Mouse (Mus musculus) frontal cortex, postnatal 25 days (tissue): ENCODE data around the gene Tmem138.
A peak's percentile ranks its signal among the peaks of the same experiment; 100 is the strongest.
"Not testable (repeated sequence)": the region's sequence is repeated elsewhere in the genome, so short reads cannot be mapped to it uniquely, and the experiment has no call there.

Experiments
- DNase-seq, 2 experiments: peaks; one replicate each; pipeline ENCODE4 v3.0.0; 2022; ENCODE audit warnings: low spot score in 2 of 2

Tmem138 gene

DNA sequence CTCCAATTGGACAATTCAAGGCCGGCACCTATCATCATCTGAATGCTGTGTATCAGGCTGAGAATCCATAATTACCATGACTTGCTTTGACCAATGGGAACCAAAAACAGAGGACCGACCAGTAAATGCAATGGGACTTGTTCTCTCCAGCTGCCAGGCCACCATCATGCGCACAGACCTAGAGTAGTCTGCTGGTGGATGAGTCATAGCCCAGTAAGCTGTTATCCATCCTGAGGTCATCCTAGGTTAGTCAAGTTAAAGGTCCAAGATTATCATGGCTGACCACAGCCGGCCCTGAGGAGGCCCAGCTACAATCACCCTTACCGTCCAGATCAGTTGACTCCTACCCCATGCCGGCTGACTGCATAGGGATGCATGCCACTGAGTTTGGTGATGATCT is 7.5 kb downstream of the Tmem138 start:
- DNase-seq: no peak

DNA sequence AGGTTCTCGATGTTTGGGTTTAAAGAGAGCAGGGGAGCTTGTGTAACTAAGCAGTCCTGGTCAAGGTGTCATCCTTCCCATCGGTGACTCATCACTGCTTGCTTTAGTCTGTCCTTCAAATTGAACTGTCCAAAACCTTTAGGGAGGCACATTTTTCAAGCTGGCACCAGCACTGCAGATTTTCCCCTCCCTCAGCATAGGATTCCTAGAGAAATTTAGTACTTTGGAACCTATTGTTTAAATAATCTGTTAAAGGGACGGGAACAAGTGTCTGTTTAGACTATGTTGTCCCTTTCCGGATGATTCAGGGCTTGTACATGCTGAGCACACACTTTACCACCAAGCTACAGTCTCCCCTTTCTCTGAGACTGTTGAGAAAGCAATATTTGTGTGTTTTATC is 11.9 kb downstream of the Tmem138 start:
- no peak for DNase-seq

DNA sequence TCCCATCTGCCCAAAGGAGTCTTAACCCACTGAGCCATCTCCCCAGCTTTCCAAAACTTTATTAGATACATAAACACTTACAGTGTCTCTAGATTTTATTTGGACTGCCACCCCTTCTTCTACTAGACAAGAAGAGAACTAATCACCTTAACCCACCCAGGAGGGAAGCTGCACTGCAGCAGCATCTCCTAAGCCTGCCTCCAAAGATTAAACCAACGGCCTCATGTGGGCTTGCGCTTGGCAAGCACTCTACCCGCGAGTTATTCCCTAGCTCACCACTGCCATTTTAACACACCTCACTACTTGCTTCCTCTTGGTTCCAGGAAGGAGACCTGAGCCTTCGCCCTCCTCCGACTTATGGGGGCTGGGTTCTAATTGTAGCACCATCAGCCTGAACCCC is 12.9 kb downstream of the Tmem138 start:
- DNase-seq: no peak

DNA sequence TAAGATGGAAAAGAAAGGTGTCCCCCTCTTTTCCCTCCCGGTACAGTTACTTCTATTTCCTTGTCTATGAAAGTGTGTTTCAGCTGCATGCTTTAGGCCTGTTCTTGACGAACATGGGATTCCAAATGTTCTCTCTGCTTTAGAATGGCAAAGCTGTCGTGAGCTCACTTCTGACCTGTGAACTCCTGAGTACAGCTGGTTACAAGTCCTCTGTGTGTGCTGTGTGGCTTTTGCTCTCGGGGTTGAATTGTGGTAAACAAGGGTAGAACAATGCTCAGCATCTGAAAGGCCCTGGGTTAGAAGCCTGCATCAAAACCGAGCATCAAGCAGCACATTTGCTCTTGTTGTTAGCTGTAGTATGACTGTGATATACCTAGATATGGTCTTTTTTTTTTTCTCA is 14.8 kb downstream of the Tmem138 start:
- no peak for DNase-seq

DNA sequence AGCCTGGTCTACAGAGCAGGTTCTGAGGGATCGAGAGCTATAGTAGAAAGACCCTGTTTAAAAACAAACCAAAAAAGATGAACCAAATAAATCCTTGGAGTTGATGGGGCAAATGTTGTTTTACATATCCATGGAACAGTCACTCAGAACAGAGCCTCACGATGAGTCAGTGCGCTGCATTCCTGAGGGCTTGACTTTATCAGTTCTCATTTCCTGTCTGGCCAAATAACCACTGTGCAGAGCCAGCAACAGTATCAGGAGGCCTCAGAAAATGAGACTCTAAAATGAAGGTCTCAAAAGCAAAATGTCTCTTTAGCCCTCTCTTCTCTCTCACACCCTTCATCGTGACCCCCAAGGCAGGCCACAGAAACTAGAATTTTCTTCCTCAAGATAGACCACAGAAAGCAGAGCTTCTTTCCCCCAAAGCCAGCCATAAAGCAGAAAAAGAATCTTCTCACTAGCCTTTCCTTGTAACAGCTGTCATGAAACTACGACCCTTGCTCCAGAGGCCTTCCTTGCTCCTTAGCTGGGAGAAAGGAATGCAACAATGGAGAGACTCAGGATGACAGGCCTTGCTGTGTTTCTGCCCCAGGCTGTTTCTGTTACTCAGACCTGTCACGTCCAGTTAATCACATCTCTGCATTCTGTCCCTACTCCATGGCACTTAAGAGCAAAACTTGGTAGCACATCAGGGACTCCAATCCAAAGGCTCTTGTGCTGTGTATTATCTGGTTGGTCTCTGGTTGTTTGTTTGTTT is 15.4 kb downstream of the Tmem138 start:
- no peak for DNase-seq

DNA sequence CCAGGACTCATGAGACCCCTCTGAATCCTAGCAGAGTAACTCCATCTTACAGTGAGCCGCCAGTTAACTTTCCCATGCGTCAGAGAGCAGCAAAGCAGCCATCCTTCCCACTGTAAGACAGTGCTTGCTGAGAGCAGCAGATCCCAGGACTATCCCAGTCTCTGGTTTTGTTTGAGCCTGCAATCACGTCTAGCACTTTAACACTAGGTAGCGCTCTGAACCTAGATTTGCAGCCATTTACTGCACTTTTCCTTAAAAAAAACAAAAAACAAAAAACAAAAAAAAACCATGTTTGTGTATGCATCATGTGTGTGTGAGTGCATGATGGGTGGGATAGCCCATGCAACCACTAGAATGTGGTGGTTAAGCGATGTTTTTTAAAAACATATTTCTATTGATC is 17.1 kb downstream of the Tmem138 start:
- no peak for DNase-seq

DNA sequence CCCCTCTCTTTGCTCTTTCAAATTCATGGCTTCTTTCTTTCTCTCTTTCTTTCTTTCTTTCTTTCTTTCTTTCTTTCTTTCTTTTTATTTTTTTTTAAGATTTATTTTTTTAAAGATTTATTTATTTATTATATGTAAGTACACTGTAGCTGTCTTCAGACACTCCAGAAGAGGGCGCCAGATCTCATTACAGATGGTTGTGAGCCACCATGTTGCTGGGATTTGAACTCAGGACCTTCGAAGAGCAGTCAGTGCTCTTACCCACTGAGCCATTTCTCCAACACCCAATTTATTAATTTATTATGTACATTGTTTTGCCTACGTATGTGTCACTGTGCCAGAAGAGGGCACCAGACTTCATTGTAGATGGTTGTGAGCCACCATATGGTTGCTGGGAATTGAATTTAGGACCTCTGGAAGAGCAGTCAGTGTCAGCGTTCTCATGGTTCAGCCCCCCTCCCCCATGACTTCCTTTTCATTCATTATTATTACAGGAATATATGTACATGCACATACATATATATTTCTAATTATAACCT is 19.3 kb downstream of the Tmem138 start:
- not testable (repeated sequence) for DNase-seq

DNA sequence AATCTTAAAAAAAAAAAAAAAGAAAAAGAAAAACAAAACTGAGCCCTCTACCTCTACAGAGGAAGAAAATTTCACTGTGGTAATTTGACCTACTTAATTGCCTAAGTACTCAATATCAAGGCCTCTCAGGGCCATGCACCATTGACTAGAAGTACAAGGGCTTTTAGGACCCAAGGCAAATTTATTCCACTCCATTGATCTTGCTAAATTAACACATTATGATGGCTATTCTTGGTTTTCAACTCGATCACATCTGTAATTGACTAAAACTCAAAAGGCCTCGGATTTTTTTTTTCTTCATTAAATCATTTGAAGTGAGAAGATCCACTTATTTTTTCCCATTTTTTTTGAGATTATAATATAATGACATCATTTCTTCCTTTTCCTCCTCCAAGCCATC is 19.7 kb downstream of the Tmem138 start:
- no peak for DNase-seq

DNA sequence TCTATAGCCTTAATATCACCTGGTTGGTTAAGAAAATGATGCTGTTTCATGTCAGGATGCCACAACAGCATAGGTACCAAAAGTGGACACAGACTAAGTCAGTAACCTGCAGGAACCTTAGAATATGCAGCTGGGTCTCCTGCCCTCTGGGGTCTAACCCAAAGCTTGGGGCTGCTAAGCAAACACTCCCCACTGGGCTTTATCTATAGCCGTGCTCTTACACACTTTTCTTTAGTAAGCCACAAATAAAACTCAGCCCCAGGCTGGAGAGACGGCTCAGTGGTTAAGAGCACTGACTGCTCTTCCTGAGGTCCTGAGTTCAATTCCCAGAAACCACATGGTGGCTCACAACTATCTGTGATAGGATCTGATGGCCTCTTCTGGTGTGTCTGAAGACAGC is 20.2 kb downstream of the Tmem138 start:
- no peak for DNase-seq

DNA sequence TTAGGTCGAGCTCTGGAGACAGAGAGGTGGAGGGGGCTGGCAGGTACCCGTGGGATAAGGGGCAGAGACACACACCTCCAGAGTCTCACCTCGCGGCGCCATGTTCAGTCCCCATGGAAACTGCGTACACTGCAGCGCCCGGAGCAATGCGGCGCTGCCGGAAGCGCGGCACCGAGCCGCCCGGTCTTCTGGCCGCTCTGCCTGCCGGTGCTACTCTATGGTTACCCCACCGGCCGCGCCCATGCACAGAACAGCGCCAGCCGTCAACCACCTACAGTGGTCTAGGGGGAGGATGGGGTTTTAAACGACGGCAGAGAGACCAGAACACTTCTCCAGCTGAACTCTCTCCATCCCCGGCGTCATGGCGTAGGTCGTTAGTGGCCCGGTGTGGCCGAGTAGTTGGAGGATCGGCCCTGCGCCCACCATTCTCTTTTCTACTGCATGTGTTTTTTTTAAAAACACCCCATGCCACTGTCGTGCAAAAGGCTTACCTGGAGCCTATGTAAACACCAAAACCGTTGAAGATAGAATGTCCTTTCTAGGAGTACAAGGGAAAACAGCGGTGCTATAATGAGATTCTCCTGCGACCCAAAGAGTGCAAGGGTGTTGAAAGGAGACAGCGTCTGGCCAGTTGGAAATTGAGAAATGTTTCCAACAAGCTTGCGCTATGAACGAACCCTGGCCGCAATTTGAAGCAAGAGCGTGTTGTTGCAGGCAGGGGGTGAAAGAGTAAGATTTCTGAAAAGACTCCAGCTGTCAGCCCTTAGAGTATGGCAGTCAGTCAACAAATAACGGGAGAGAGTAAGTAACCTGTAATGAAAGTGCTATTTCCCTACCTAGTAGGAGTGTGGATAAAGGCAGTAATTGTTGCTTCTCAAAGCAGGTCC is 21.3 kb downstream of the Tmem138 start, which contains the start of gene Tmem216:
Tmem216 (minus strand) TSS at position 615 of the 887 bp plus-strand sequence.
- DNase-seq: peak; percentile 67 to 76

DNA sequence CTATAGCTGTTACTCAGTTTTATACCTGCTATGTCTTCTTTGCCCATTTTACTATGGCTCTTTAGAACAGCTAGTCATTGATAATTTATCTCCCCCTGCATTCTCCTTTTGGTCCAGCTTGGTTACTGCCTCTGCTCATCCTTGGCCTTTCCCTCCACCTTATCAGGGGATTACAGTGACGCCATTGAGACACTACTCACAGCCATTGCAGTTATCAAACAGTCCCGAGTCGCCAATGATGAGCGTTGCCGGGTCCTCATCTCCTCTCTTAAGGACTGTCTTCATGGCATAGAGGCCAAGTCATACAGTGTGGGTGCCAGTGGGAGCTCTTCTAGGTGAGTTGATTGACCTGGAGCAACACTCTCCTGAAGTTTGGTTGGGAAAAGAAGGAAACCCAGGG is 37.7 kb downstream of the Tmem138 start:
- DNase-seq: no peak

DNA sequence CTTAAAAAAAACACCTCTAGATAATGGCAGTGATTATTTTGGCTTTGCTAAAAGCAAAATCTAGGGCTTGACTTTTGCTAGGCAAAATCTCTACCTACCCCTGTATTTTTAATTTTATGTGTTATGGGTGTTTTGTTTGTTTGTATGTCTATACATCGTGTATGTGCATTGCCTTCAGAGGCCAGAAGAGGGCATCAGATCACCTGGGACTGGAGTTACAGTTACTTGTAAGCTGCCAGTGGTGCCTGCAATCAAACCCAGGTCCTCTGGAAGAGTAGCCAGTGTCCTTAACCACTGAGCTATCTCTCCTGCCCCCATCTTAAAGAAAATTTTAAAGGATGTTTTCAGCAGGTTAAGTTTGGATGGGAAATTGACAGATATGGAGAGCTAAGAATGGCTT is 47.1 kb downstream of the Tmem138 start:
- no peak for DNase-seq

DNA sequence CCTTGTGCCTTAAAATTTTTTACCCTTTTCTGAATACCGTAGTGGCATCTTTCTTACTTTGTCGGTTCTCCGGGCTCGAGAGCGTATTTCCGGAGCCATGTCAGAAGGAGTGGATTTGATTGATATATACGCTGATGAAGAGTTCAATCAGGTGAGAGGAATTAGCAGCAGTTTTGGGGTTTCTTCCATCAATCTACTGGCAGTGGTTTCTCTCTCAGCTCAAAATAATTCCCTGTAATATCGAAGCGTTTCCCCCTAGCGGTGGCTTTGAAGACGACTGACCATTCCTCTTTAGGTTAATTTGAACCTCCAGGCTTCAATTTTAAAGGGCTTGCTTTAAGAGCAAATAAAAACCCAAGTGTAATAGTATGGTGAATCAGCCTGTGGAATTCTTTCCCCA is 51.3 kb downstream of the Tmem138 start, which contains the start of gene Sdhaf2:
Sdhaf2 (minus strand) TSS at position 233 of the 400 bp plus-strand sequence.
- no peak for DNase-seq

DNA sequence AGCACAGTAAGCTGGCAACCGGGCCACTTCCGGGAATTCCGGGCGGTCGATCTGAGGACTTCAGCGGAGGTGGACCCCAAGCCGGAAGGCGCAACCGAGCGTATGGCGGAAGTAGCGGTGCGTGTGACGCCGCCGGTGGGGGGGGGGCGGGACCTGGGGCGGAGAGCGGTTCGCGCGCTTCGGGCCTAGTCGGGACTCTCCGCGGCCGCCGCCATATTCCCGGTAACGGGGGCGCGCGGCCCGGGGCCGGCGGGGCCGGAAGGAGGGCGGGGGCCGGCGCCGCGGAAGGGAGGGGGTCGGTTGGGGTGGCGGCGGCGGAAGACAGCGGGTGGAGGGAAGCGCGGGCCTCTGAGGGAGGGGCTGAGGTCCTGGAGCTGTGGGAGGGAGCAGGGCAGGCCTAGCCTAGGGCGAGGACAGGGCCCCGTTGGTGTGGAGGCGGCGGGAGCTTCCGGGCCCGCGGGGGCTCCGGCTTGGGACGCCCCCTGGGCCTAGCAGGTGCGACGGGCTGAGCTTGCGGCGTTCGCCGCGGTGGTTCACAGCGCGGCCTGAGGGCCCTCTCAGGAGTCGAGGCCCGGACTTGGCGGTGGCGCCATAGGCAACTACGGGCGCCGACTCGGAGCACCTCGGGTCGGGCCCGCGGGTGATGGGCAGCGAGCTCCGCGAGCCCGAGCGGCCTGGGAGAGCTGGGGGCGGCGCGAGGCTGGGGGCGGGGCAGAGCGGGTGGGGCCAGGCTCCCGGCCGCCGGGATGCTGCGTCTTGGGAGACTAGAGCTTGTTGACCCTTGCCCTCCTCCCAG is 51.9 kb downstream of the Tmem138 start, which contains the start of gene Cpsf7:
Cpsf7 (plus strand) TSS at position 161 of the 796 bp plus-strand sequence.
- peak; percentile 73 to 81 for DNase-seq

DNA sequence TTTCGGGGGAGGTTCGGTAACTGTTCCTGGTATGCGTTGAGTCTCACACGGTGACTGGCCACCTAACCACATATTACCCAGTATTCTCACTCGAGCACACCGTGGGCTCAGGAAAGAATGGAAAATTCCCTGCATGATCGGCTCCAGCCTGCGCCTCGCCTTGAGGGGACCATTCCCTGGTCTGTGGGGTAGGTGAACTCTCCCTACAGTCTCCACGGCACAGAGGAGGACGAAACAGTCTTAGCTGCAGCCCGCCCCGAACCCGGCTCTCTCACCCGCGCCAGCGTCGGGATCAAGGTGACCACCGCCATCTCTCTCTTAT is 52.4 kb downstream of the Tmem138 start:
- no peak for DNase-seq

DNA sequence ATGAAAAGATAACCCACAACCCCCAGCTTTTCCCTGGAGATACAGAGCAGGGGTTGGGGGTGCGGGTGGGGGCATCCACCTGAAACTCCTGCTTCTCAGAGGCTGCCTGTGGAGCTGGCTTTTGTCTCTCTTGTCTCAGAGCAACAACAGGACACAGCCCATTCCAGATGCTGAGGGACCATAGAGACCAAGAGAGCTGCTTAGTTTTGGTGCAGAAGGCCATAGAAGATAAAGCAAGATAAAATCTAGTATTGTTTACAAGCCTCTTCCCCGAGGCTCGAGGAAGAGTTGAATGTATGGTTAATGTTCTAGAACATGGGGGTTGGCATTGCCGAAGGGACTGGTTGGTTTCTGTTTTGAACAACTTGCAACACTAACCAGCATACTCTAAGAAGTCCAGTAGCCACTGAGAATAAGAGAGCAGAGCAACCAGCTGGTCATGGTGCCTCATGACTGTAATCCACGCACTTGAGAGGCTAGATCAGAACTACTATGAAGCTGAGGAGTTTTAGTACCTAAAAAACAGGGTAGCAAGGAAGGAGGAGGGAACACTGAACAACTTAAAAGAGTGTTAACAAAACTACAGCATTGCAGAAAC is 53.6 kb downstream of the Tmem138 start:
- no peak for DNase-seq

DNA sequence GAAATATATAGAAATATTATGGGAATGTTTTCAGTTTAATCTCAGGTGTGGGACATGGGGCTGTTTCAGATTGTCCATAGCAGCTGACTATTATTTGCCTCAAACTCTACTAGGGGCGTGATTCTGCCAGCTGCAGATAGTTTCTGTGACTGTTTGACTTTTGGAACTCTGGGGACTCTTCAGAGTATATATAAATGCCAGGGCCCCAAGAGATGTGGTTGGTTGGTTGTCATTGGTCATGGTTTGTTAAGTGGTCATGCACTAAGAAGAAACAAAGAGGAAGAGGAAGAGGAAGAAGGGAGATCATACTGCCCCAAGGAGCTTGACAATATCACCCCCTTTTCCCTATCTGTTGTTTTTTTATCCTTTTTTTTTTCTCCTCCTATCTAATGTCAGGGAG is 55.2 kb downstream of the Tmem138 start:
- DNase-seq: no peak
